Mouse (Mus musculus) embryonic facial prominence, embryonic 11.5 days (tissue): ENCODE results near the gene Tspear. TPM values are rescaled to one million over a fixed set of nuclear protein-coding genes. Genes with fewer than 3 reads are reported as not detected.
A peak's percentile ranks its signal among the peaks of the same experiment; 100 is the strongest.

Experiments used
- ATAC-seq: fragments of 200-750 bp; cut with Nextera tagmentation; replicated peaks from 2 replicates; pipeline ENCODE4 v1.8.0; 2017; ENCODE audit warnings: low read depth; ENCODE audit not compliant: insufficient number of reproducible peaks, low FRiP score, low TSS enrichment
- DNase-seq: peaks from one replicate; pipeline ENCODE4 v3.0.0-alpha.2; 2015; ENCODE audit warnings: low spot score
- H3K27ac ChIP-seq: fragments of 300-500 bp; sonication (generic); replicated peaks from 2 replicates; pipeline ENCODE4 v1.5.1; 2014; ENCODE audit warnings: mild to moderate bottlenecking, low read depth, low read length, control low read depth
- H3K27me3 ChIP-seq: fragments of 300-500 bp; sonication (generic); 2 replicates; pipeline ENCODE4 v1.6.1; 2014; ENCODE audit warnings: mild to moderate bottlenecking, low read length, moderate library complexity, mixed read lengths; ENCODE audit not compliant: control insufficient read depth, insufficient read depth
- H3K36me3 ChIP-seq: fragments of 300-500 bp; sonication (generic); replicated peaks from 2 replicates; pipeline ENCODE4 v1.6.1; 2014; ENCODE audit warnings: low read depth, mild to moderate bottlenecking, low read length, moderate library complexity, mixed read lengths; ENCODE audit not compliant: control insufficient read depth, insufficient read depth
- H3K4me1 ChIP-seq: fragments of 300-500 bp; sonication (generic); 2 replicates; pipeline ENCODE4 v1.6.1; 2014; ENCODE audit warnings: low read length, mixed read lengths; ENCODE audit not compliant: control insufficient read depth, insufficient read depth
- H3K4me2 ChIP-seq: fragments of 300-500 bp; sonication (generic); 2 replicates; pipeline ENCODE4 v1.6.1; 2014; ENCODE audit warnings: low read depth, mild to moderate bottlenecking, control low read depth, low read length, moderate library complexity
- H3K4me3 ChIP-seq: fragments of 300-500 bp; sonication (generic); 2 replicates; pipeline ENCODE4 v1.5.1; 2014; ENCODE audit warnings: low read depth, low read length, control low read depth
- H3K9ac ChIP-seq: fragments of 300-500 bp; sonication (generic); replicated peaks from 2 replicates; pipeline ENCODE4 v1.6.1; 2014; ENCODE audit warnings: mild to moderate bottlenecking, control low read depth, low read length
- H3K9me3 ChIP-seq: fragments of 300-500 bp; sonication (generic); replicated peaks from 2 replicates; pipeline ENCODE4 v1.6.1; 2016; ENCODE audit warnings: mild to moderate bottlenecking, low read length, inconsistent platforms, mixed read lengths; ENCODE audit not compliant: control insufficient read depth
- WGBS: fragments of 180-500 bp; shearing (Covaris S2); extraction: QIAGEN DNeasy Blood & Tissue Kit; methylation state at CpG from one replicate; pipeline ENCODE4 v1.1.7; 2014; 5-methylcytosine and 5-hydroxymethylcytosine counted together
- polyA plus RNA-seq: library from polyadenylated mRNA; unstranded; fragments of >200 nt; fragmentation: Nextera tagmentation; extraction: Ambion mirVana; gene quantifications from 2 replicates; pipeline ENCODE4 v1.2.1, GENCODE M21; 2014

Tspear gene
- 0.39 and 0.64 TPM in 2 replicates for polyA plus RNA-seq

DNA sequence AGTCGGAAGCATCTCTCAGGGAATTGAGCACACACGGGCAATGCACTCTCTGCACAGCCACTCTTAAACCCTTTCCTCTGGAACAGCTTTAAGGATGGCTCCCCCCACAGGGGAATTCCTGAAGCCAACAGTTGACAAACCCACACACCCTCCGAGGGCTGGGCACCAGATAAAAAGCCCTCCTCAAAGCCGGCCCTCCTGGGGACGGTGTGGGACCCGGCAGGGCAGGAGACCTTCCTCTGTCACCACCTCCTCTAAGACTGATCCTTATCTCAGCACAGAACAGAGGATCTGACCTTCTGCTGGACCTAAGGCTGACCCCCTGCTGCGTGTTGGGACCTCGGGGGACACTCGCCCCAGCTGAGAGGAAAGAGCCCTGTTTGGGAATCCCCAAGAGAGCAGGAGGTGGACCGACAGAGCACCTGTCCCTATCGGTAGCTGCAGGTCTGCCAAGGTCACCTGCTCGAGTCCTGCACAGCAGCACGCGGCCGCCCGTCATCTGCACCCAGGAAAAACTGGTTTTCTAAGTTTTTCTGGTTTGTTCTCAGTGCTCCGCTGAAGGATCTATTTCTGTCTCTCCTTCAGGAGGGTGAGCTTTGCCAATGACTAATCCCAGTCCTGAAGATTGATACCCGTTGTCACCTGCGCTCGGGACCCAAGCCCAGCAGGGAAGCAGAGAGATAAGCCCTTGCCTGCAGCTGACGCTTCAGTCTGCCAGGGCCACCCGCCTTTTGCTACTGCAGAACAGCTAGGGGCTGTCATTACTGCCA, at the start of gene Tspear:
Tspear (plus strand) TSS at position 675 of the 770 bp plus-strand sequence.
- Histone ChIP-seq H3K4me3 (no peak within 1 kb of the TSS), H3K4me2 (no peak within 1 kb of the TSS), H3K36me3 (no peaks in the 10 kb centered on the region), H3K27me3 (peaks cover 25% of the 10 kb centered on the region), H3K9ac (peak within 1 kb of the TSS; percentile 15; the same call in 1 of the 2 replicates), H3K27ac (no peak within 1 kb of the TSS), H3K9me3 (no peaks in the 10 kb centered on the region), H3K4me1 (peaks cover 2% of the 10 kb centered on the region)
- WGBS = 6% methylated on average over 22 of the region's 22 CpGs
- DNase-seq (no peak), ATAC-seq (no peak)

DNA sequence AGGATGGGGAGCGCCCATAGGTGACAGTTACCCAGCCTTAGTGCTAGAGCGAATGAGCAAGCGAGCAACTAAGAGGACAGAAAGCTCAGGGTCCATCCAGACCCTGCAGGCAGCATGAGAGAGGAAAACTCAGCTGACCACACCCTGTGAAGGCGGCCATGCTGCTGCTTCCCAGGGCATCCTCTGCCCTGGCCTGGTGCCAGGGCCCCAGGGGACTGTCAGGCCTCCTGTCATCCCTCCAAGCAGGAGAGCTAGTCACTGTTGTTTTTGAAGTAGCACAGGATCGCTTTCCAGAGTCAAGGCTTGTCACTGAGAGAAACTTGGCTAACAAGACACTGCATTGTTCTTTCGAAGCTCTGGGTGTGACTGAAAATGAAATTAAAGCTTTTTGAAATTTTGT, 47.4 kb upstream of the Tspear start:
- Histone ChIP-seq H3K27me3 (no peaks in the 10 kb centered on the region), H3K9ac (no peak overlapping the region), H3K27ac (no peak overlapping the region), H3K4me3 (no peak overlapping the region), H3K36me3 (peaks cover 3% of the 10 kb centered on the region), H3K4me2 (no peak overlapping the region), H3K4me1 (no peaks in the 10 kb centered on the region), H3K9me3 (no peaks in the 10 kb centered on the region)
- DNase-seq (no peak), ATAC-seq (no peak)
- WGBS = 83% methylated on average over 6 of the region's 6 CpGs

DNA sequence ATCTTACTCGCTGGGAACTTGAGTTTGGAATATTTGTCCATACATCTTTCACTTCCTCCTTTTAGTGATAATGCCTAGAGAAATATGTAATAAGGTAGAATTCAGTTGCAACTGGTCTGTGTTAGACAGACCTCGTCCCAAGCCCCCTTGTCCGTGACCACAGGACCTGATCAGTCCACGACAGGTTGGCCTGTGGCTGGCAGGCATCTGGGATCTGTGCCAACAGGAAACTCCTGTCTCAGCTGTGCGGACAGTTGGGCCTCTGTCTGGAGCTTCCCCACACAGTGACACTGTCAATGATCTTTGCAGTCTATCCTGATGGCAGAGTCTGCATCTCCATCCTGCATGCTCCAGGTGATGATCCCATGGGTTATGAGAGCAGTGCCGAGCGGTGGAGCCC, 43.2 kb upstream of the Tspear start:
- Histone ChIP-seq H3K36me3 (peaks cover 6% of the 10 kb centered on the region), H3K4me2 (no peak overlapping the region), H3K27ac (no peak overlapping the region), H3K4me1 (no peaks in the 10 kb centered on the region), H3K9me3 (no peaks in the 10 kb centered on the region), H3K27me3 (no peaks in the 10 kb centered on the region), H3K4me3 (no peak overlapping the region), H3K9ac (no peak overlapping the region)
- WGBS = 89% methylated on average over 7 of the region's 7 CpGs
- no peak for ATAC-seq
- no peak for DNase-seq

DNA sequence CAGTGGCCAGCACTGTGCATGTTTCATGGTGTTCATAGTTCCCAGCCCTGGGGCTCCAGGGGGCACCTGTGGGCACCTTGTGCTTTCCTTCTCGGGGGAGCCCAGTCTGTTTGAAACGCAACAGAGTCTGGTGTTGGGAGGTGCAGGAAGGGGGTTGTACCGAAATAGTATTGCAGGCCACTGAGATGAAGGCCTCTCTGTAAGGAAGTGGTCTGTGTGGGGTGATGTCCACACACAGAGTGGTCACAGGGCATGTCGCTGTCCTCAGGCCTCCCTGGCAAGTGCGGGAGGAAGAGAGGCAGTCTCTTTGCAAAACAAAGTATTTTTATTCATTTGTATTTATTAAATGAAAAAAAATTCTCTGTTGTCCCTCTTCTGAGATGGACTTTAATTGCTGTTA, 40.8 kb upstream of the Tspear start:
- Histone ChIP-seq H3K4me3 (no peak overlapping the region), H3K9me3 (no peaks in the 10 kb centered on the region), H3K27ac (no peak overlapping the region), H3K36me3 (peaks cover 6% of the 10 kb centered on the region), H3K4me1 (no peaks in the 10 kb centered on the region), H3K27me3 (no peaks in the 10 kb centered on the region), H3K4me2 (no peak overlapping the region), H3K9ac (no peak overlapping the region)
- DNase-seq (no peak), ATAC-seq (no peak)
- 92% methylated on average over 5 of the region's 5 CpGs for WGBS

DNA sequence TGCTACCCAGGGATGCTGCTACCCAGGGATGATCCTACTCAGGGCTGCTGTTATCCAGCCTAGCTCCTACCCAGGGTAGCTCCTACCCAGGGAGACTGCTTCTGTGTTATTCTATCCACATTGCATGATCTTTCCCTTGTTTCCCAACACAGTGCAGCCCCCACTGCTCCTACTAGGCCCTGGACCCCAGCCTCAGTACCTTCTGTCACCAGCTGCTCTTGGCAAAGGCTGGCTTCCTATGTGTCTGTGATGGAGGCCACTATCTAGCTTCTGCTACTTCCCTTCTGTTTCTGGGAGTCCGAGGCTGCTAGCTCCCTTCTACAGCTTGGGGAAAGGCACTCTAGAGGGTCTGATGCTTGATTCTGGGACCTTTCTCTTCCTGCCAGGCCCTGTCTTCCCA, 38.9 kb upstream of the Tspear start:
- DNase-seq = no peak

DNA sequence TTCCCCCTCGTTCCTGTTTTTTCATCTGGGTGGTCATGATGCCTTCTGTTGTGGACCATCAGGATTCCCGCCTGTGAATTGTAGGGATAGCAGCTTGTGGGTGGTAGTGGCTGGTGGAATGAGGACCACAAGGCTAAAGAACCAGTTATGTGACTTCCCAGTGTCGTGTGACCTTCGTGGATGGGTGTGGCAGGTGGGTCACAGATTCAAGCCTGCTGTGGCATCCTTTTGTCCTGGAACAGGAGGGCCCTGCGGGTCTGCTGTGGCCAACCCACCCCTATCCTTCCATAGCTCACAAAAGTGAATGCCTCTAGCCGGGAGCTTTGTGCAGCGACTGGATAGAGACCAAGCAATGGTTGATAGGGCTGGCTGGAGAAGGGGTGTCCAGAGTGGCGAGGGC, 38.5 kb upstream of the Tspear start:
- H3K4me2 ChIP-seq = no peak overlapping the region
- H3K27me3 ChIP-seq = no peaks in the 10 kb centered on the region
- ATAC-seq (no peak), DNase-seq (no peak)
- H3K9ac ChIP-seq = no peak overlapping the region
- no peak overlapping the region for H3K4me3 ChIP-seq
- no peak overlapping the region for H3K27ac ChIP-seq
- 79% methylated on average over 8 of the region's 8 CpGs for WGBS
- no peaks in the 10 kb centered on the region for H3K4me1 ChIP-seq
- no peaks in the 10 kb centered on the region for H3K9me3 ChIP-seq
- H3K36me3 ChIP-seq = peaks cover 6% of the 10 kb centered on the region

More for the DNA sequence above, 38.9 kb upstream of the Tspear start:
- H3K36me3 ChIP-seq = peaks cover 6% of the 10 kb centered on the region
- H3K4me2 ChIP-seq = no peak overlapping the region
- no peaks in the 10 kb centered on the region for H3K4me1 ChIP-seq
- no peak overlapping the region for H3K4me3 ChIP-seq
- H3K9ac ChIP-seq = no peak overlapping the region
- no peaks in the 10 kb centered on the region for H3K9me3 ChIP-seq
- H3K27ac ChIP-seq = no peak overlapping the region
- no peaks in the 10 kb centered on the region for H3K27me3 ChIP-seq
- ATAC-seq = no peak
- WGBS = 89% methylated on average over 1 of the region's 1 CpGs

DNA sequence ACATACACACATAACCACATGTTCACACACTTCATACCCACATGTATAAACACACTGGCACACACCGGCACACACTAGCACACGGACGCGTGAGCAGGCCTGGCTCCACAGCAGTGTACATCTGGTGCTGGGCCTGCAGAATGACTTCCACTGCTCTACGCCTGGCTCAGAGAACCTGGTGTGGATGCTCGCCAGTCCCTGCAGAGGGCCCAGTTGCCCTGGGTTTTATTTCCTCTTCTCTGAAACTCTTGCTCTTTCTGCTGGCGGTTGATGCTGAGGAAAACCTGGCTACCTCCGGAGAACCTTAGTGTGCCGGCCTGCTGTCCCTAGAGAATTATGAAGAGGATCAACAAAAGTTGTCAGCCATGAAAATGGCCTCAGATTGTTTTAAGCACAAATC, 34.3 kb upstream of the Tspear start:
- H3K4me2 ChIP-seq = no peak overlapping the region
- H3K9ac ChIP-seq = no peak overlapping the region
- no peaks in the 10 kb centered on the region for H3K27me3 ChIP-seq
- 86% methylated on average over 9 of the region's 9 CpGs for WGBS
- H3K9me3 ChIP-seq = no peaks in the 10 kb centered on the region
- no peak for ATAC-seq
- H3K36me3 ChIP-seq = no peaks in the 10 kb centered on the region
- no peaks in the 10 kb centered on the region for H3K4me1 ChIP-seq
- no peak overlapping the region for H3K4me3 ChIP-seq
- no peak for DNase-seq
- H3K27ac ChIP-seq = no peak overlapping the region

DNA sequence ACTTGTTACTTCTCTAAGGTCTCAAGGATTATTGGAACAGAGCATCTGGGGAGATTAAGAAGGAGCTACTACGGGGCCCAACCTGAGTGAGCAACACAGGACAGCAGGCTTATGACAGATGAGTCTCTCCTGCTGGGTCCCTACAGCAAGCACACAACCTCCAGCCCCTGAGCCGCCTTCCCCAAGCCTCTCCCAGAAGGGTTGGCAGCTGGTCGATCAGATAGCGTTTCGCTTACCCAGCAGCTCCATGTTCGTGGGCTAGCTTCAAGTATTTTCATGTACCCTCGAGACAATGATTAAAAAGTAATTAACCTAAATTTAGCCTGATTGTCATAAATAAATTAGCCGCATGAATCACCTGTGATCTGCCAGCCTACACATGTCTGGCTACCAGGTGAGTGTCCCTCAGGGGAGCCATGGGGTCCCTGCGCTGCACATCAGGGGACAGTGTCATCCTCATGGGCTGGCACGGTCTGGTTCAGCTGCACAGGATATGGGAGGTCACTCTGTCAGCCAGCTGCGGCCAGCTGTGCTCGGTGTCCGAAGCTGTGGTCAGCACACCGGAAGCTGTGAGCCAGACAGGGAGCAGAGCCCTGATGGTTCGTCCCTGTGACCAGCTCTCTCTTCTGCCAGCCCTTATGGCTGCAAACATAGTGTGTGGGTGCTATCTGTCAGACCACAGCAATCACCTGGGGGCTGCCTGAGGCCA, 27.9 kb upstream of the Tspear start:
- Histone ChIP-seq H3K27ac (no peak overlapping the region), H3K9ac (no peak overlapping the region), H3K4me1 (no peaks in the 10 kb centered on the region), H3K27me3 (no peaks in the 10 kb centered on the region), H3K4me3 (no peak overlapping the region), H3K9me3 (no peaks in the 10 kb centered on the region), H3K36me3 (no peaks in the 10 kb centered on the region), H3K4me2 (no peak overlapping the region)
- DNase-seq (no peak), ATAC-seq (0 out of 2 replicates have a peak, but pooled peaks have one; percentile 23)
- 72% methylated on average over 15 of the region's 15 CpGs for WGBS
